Mouse (Mus musculus) cerebellum, adult 9-11 months (tissue): Measurements from ENCODE around the gene Gm49383.

Source experiments
- DNase-seq: peaks from one replicate; pipeline ENCODE4 v3.0.0; 2022

Gene Gm49383

GRCm38 (mm10) chr12:69196444-69197377, at the start of gene Gm49383:
Gene Gm49383, minus strand, starts transcription at chr12:69197104.
- DNase-seq, result peak; percentile 76

GRCm38 (mm10) chr12:69241771-69242431, 45.0 kb upstream of the Gm49383 start:
- DNase-seq, result peak; percentile 83

GRCm38 (mm10) chr12:69241405-69241770, 44.5 kb upstream of the Gm49383 start:
- no peak for DNase-seq

- DNase-seq, result no peak
Observed at GRCm38 (mm10) chr12:69240876-69241275, 44.0 kb upstream of the Gm49383 start, which contains the start of gene Klhdc1. Gene Klhdc1, plus strand, starts transcription at chr12:69241176.

- DNase-seq, result no peak
Observed at GRCm38 (mm10) chr12:69238284-69238683, 41.4 kb upstream of the Gm49383 start.

- no peak for DNase-seq
Observed at GRCm38 (mm10) chr12:69235782-69236181, 38.9 kb upstream of the Gm49383 start.

GRCm38 (mm10) chr12:69229251-69229650, 32.3 kb upstream of the Gm49383 start:
- DNase-seq, result no peak

GRCm38 (mm10) chr12:69227776-69228466, 31.0 kb upstream of the Gm49383 start, which contains the start of gene Pole2:
Gene Pole2, minus strand, starts transcription at chr12:69228195.
- DNase-seq, result peak; percentile 79

GRCm38 (mm10) chr12:69220613-69221277, 23.8 kb upstream of the Gm49383 start:
- DNase-seq, result no peak

- no peak for DNase-seq
Observed at GRCm38 (mm10) chr12:69216587-69216986, 19.7 kb upstream of the Gm49383 start.

- no peak for DNase-seq
Observed at GRCm38 (mm10) chr12:69215000-69215785, 18.3 kb upstream of the Gm49383 start.

GRCm38 (mm10) chr12:69214393-69214792, 17.5 kb upstream of the Gm49383 start:
- DNase-seq, result no peak

GRCm38 (mm10) chr12:69213186-69213777, 16.4 kb upstream of the Gm49383 start:
- DNase-seq, result no peak

- no peak for DNase-seq
Observed at GRCm38 (mm10) chr12:69211057-69211456, 14.2 kb upstream of the Gm49383 start.

- no peak for DNase-seq
Observed at GRCm38 (mm10) chr12:69210056-69210979, 13.4 kb upstream of the Gm49383 start.

- DNase-seq, result no peak
Observed at GRCm38 (mm10) chr12:69208520-69208919, 11.6 kb upstream of the Gm49383 start.

- no peak for DNase-seq
Observed at GRCm38 (mm10) chr12:69207926-69208325, 11.0 kb upstream of the Gm49383 start.

GRCm38 (mm10) chr12:69207396-69207795, 10.5 kb upstream of the Gm49383 start:
- DNase-seq, result no peak

GRCm38 (mm10) chr12:69204052-69204833, 7.3 kb upstream of the Gm49383 start, which contains the start of gene Gm49384:
Gene Gm49384, minus strand, starts transcription at chr12:69204267.
- DNase-seq, result no peak
